Mouse (Mus musculus) cortical plate, adult 2 months (tissue): ENCODE measurements around the gene 3110040N11Rik.

Experiments
- CTCF ChIP-seq: fragments of 200-500 bp; IDR thresholded peaks from 2 replicates; pipeline ENCODE4 v1.5.1; 2011; ENCODE audit warnings: mild to moderate bottlenecking, control low read depth, low read length; ENCODE audit not compliant: insufficient read depth; ENCODE audit errors: extremely low read depth
- POLR2A ChIP-seq: fragments of 200-500 bp; IDR thresholded peaks from 2 replicates; pipeline ENCODE4 v1.6.1; 2011; ENCODE audit warnings: mild to moderate bottlenecking, low read length, control low read depth; ENCODE audit not compliant: insufficient read depth; ENCODE audit errors: extremely low read depth

DNA sequence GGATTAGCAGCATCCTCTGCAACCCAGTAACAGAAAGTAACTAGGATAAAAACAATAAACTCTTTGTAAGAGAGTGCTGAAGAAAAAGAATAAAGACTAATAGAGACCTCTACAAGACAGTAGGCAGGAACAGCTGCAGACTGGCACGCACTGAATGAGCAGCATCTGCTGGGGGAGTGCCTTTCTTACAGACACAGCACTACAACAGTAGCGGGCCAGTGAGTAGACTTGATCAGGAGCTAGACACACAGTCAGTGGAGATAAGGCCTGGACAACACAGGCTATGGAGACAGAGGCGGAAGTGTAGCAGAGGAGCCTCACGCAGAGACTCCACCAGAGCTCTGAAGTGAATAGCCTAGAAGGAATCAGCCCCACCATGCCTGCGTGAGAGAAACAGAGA lies 16.8 kb upstream of the 3110040N11Rik start:
- no peak for TF ChIP-seq CTCF
- TF ChIP-seq POLR2A = no peak
